Mouse (Mus musculus): ENCODE results near the gene Fam83e. TPM values are rescaled to one million over a fixed set of nuclear protein-coding genes. Genes with fewer than 3 reads are reported as not detected.
A peak's percentile ranks its signal among the peaks of the same experiment; 100 is the strongest.

Gene Fam83e
- total RNA-seq, 2 experiments from 2014 or later, result 0.12 to 0.13 TPM

- DNase-seq, result no peak
Measured at GRCm38 (mm10) chr7:45702316-45702715, 18.7 kb upstream of the Fam83e start.

- no peak for DNase-seq
Measured at GRCm38 (mm10) chr7:45702809-45703520, 18.0 kb upstream of the Fam83e start.

GRCm38 (mm10) chr7:45703521-45704033 lies 17.4 kb upstream of the Fam83e start:
- no peak for DNase-seq

GRCm38 (mm10) chr7:45704046-45704559 lies 16.9 kb upstream of the Fam83e start:
- DNase-seq, result peak; percentile 64 to 69

DNA sequence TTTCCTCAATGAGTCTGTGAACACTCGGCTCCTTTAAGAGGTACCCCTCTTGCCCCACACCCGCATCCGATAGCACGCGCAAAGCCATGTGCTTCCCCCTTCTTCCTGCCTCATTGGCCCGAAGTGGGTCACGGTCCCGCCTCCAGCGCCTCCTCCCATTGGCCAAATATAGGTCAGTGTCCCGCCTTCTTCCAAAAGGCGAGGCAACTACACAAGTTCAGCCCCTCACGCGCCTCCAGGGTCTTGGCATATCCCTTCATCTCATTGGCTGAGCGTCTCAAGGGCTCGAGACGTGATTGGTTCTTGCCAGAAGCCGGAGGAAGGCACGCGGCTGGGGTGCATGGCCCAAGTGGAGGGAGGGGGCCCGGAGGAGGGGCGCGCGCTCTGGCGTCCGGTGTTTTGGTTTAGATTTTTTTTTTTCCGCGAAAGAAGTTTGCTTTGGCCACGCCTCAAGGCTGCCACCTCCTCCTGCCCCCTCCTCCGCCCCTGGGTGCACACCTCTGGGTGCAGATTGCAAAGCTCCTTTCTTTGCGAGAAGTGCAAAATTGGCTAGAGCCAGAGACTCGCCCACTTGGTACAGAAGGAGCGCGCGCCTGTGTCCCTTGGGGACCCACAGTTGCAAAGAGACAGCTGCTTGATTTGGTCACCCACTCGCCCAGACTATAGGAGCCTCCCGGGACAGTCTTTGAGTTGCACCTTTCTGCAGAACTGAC lies 16.1 kb upstream of the Fam83e start, which contains the start of gene Dbp:
TSS of gene Dbp (plus strand) at position 359 of the 713 bp plus-strand sequence.
- peak; percentile 99 to 100 for DNase-seq

DNA sequence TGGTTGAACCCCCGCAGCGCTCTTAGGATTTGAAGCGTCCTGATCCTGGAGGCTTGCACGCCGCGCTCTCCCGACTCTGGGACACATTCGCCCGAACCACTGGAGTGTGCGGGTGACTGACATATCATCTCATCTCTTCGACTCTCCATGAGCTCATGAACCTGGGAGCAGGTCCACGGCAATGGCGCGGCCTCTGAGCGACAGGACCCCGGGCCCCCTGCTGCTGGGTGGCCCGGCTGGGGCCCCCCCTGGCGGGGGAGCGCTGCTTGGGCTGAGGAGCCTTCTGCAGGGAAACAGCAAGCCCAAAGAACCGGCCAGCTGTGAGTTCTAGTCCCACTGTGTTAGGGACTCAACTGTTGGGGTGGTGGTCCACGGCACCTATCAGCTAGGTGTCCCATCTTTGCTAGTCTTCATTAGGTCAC lies 15.6 kb upstream of the Fam83e start:
- peak in 1 of 2 experiments; percentile 59 for DNase-seq

GRCm38 (mm10) chr7:45705873-45706281 lies 15.1 kb upstream of the Fam83e start:
- DNase-seq, result peak; percentile 72 to 81

- DNase-seq, result peak; percentile 80 to 84
Measured at GRCm38 (mm10) chr7:45706721-45707241, 14.2 kb upstream of the Fam83e start.

- DNase-seq, result peak; percentile 93
Measured at GRCm38 (mm10) chr7:45707375-45707967, 13.5 kb upstream of the Fam83e start.

- DNase-seq, result no peak
Measured at GRCm38 (mm10) chr7:45708221-45708761, 12.7 kb upstream of the Fam83e start.

- DNase-seq, result no peak
Measured at GRCm38 (mm10) chr7:45709036-45709435, 12.0 kb upstream of the Fam83e start.

DNA sequence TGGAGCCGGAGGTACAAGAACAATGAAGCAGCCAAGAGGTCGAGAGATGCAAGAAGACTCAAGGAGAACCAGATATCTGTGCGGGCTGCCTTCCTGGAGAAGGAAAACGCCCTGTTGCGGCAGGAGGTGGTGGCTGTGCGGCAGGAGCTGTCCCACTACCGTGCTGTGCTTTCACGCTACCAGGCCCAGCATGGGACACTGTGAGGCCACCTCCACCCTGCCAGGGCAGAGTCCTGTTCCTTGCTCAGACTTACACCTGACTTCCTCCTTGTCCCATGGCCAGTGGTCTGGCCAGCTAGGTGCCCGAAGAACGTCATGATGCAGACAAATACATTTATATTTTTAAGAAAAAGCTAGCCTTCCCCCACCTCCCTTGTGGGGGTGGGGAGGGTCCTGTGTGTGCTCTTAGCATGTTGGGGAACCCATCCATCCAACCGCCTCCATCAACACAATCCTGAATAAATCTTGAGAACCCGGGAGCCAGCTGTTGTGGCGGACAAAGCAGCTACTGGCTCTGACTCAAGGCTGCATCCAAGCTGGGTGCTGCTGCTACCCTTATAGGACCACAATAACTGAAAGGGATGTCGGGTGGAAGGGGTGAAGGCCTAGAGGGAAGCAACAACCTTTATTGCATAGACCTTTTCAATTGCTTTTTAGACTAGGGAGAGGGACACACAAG lies 11.2 kb upstream of the Fam83e start:
- no peak for DNase-seq

DNA sequence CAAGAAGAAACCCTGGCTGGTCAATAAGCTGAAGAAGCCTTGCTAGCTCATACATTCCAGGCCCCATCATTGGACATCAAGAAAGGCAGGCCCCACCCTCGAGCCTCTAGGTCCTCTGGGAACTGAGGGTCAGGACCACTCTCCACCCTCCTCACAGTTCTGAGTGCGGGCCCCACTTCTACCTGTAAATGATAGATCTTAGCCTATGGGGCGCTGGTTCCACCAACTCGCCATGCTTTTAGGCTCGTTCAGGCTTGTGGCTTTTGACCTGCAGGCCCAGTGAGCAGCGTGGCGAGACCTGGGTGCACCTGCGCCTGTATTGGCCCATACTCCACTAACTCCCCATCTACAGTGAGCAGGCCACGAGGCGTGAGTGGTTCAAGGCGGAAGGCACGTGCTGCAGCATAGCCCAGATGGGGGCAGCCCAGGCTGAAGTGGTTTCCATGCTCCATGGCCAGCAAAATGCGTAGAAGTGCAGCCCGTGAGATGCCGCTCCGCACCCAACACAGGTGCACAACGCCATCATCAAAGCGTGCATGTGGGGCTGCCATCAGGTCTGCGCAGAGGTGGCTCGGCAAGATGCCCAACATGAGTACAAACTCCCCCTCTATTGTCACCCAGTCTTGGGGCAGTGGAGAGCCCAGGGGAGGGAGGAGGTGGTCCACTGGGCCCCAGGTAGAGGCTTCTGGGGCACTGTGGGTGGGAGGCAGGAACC lies 10.4 kb upstream of the Fam83e start:
- DNase-seq, result no peak

GRCm38 (mm10) chr7:45711316-45712021 lies 9.5 kb upstream of the Fam83e start:
- no peak for DNase-seq

DNA sequence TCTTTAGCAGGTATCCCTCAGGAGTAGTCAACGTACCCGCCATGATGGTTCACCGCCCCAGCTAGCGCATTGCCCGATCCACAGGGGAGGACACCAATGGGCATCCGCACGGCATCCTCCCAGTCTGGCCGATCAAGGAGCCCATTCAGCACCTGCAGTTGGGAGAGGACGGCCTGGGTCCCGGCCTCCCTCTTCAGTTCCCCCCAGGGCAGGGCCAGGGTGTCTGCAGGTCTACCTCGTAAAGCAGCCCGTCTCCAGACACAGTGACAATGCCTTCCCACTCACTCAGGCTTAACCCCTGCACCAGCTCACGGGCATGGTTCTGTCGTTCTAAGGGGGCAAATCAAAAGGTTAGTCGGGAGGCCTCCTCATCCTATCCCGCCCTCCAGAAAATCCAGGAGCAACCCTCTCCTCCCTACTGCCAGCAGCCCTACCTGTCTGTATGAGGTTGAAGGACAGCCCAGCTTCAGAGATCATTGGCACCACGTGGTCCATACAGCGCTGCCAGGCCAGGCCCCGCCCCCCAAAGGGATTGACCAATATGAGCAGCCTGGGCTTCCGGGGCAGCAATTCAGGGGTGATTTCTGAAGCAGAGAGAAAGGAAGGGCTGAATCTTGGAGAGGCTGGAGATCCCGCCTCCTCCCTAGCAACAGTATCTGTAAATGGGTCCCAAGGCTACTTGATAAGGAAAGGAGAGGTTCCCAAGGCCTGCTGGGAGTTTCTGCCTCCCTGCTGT lies 8.8 kb upstream of the Fam83e start:
- no peak for DNase-seq

DNA sequence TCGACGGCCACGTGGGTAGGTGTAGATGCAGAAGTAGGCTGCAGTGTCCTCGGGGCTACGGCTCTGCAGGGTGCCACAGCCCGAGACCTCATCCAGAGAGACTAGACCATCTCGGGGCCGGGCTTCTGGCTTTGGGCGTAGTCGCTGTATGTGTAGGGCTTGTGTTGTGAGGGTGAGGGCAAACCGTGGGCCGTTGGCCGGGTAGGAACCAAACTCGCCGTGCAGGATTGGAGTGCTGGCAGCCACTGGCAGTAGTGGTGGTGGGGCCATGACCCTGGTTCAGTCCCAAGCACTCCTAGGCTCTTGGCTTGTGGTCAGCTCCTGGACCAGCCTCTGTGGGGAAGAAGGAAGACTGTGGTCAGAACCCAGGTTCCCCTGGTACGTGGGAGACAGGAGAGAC lies 7.6 kb upstream of the Fam83e start:
- no peak for DNase-seq

GRCm38 (mm10) chr7:45713881-45714520 lies 7.0 kb upstream of the Fam83e start:
- DNase-seq, result no peak

GRCm38 (mm10) chr7:45714630-45715089 lies 6.4 kb upstream of the Fam83e start:
- no peak for DNase-seq

GRCm38 (mm10) chr7:45715090-45715708 lies 5.8 kb upstream of the Fam83e start, which contains the start of gene Rpl18:
TSS of gene Rpl18 (plus strand) at chr7:45715457.
- peak; percentile 97 to 99 for DNase-seq

All from layer of hippocampus, postnatal 36 days (tissue).